Mouse (Mus musculus) forebrain, embryonic 10.5 days (tissue): ENCODE data around the gene Ap5s1. TPM values are rescaled to one million over a fixed set of nuclear protein-coding genes. Genes with fewer than 3 reads are reported as not detected.

ENCODE experiments used
- DNase-seq: peaks from one replicate; pipeline ENCODE4 v3.0.0-alpha.2; 2017; ENCODE audit warnings: low spot score; ENCODE audit errors: extremely low spot score
- H3K27ac ChIP-seq: fragments of 300-500 bp; sonication (generic); 2 replicates; pipeline ENCODE4 v1.5.1; 2016; ENCODE audit warnings: mild to moderate bottlenecking
- H3K27me3 ChIP-seq: fragments of 300-500 bp; sonication (generic); 2 replicates; pipeline ENCODE4 v1.6.1; 2016; ENCODE audit warnings: mild to moderate bottlenecking; ENCODE audit not compliant: poor library complexity, severe bottlenecking
- H3K36me3 ChIP-seq: fragments of 300-500 bp; sonication (generic); replicated peaks from 2 replicates; pipeline ENCODE4 v1.6.1; 2016; ENCODE audit warnings: mild to moderate bottlenecking, moderate library complexity
- H3K4me1 ChIP-seq: fragments of 300-500 bp; sonication (generic); 2 replicates; pipeline ENCODE4 v1.6.1; 2016
- H3K4me3 ChIP-seq: fragments of 300-500 bp; sonication (generic); 2 replicates; pipeline ENCODE4 v1.5.1; 2016; ENCODE audit warnings: mild to moderate bottlenecking, moderate library complexity
- H3K9me3 ChIP-seq: fragments of 300-500 bp; sonication (generic); 2 replicates; pipeline ENCODE4 v1.6.1; 2016; ENCODE audit warnings: mild to moderate bottlenecking, moderate library complexity
- WGBS: fragments of 180-500 bp; shearing (Covaris S2); methylation state at CpG from one replicate; pipeline ENCODE4 v1.1.7; 2016; 5-methylcytosine and 5-hydroxymethylcytosine counted together
- polyA plus RNA-seq: library from polyadenylated mRNA; unstranded; fragments of >200 nt; fragmentation: Nextera tagmentation; extraction: Ambion mirVana; gene quantifications from 2 replicates; pipeline ENCODE4 v1.2.1, GENCODE M21; 2016

Ap5s1 gene
- 23.2 and 26.9 TPM in 2 replicates for polyA plus RNA-seq

DNA sequence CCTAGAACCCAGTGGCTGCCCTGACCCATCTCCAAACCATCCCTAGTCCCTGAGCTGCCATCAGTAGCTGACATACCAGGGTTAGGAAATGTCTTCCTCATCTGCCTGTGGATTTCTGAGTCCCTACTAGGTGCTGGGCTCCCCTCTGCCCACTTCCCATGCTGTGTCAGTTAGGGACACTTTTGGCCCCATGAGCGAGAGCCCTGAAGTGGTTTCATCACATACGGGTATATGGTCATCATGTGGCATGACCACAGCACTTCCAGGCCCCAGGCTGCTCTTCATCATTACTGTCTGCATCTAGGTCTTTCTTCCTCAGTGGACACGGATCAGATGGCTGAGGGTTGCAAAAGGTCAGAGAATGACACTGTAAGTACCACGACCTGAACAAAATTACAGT is at the start of gene Ap5s1:
Gene Ap5s1 (plus strand): TSS at position 301 of the 400 bp plus-strand sequence.
- H3K9me3 ChIP-seq, result no peaks in the 10 kb centered on the region
- 87% methylated on average over 4 of the region's 4 CpGs for WGBS
- DNase-seq, result no peak
- H3K4me3 ChIP-seq, result no peak within 1 kb of the TSS
- H3K27me3 ChIP-seq, result no peaks in the 10 kb centered on the region
- peaks cover 26% of the 10 kb centered on the region for H3K4me1 ChIP-seq
- H3K27ac ChIP-seq, result no peak within 1 kb of the TSS
- no peaks in the 10 kb centered on the region for H3K36me3 ChIP-seq

DNA sequence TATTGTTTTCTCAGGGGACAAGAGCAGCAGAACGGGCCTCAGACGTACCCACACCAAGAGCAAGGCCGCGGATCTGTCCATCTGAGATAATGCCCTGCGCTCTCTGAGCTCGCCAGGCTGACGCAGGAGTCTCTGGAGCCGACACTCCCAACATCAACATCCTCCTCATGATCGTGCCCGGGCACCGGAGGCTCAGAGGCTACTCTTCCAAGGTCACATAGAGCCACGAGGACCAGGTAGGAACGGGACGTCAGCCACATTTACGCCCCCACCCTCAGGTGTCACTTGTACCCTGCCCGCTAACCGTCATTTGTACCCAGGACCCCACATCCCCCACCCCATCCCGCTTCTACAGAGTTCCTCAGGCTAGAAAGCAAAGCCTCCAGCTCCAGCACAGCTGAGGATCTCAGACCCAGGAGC is 47.4 kb upstream of the Ap5s1 start:
- H3K27me3 ChIP-seq, result peaks cover 5% of the 10 kb centered on the region; the same call in 1 of the 2 replicates
- peak overlapping the region; percentile 66 for H3K4me3 ChIP-seq
- peaks cover 27% of the 10 kb centered on the region for H3K36me3 ChIP-seq
- peak overlapping the region; percentile 96 for H3K27ac ChIP-seq
- H3K9me3 ChIP-seq, result no peaks in the 10 kb centered on the region
- peaks cover 34% of the 10 kb centered on the region for H3K4me1 ChIP-seq
- DNase-seq, result no peak
- WGBS, result under 1% methylated on average over 18 of the region's 18 CpGs

DNA sequence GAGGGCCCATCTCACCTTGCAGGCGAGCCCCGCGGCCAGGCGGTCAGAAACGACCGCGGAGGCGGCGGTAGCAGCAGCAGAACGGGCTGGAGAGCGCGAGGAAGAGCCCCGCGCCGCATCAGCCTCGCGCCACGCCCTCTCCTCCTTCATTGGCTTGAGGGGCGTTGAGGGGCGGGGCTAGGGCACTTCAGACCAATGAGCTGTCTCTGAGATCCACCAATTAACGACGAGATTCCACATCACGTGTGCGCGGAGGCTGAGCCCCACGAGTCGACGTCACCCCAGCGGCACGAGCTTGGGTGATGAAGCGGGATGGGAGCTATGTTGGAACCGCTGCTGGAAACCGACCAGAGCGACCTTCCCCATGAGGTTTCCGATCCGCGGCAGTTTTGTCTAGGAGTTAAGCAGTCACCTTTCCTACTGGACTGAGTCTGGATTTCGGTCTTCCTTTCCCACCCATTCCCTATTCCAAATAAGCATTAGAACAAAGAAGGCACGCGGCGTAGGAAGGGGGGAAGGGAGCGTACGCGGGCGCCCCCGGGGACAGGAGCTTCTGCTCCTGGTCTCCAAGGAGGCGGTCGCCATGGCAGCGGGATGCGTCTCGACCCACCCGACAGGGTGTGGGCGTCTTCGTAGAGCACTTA is 46.8 kb upstream of the Ap5s1 start, which contains the start of gene 1700037H04Rik:
Gene 1700037H04Rik (minus strand): TSS at position 144 of the 644 bp plus-strand sequence.
- Histone ChIP-seq H3K9me3 (no peaks in the 10 kb centered on the region), H3K4me1 (peaks cover 34% of the 10 kb centered on the region), H3K36me3 (peaks cover 21% of the 10 kb centered on the region), H3K27ac (peak within 1 kb of the TSS; percentile 96), H3K4me3 (peak within 1 kb of the TSS; percentile 66), H3K27me3 (peaks cover 5% of the 10 kb centered on the region; the same call in 1 of the 2 replicates)
- 0% methylated on average over 54 of the region's 54 CpGs for WGBS
- DNase-seq, result peak; percentile 95

DNA sequence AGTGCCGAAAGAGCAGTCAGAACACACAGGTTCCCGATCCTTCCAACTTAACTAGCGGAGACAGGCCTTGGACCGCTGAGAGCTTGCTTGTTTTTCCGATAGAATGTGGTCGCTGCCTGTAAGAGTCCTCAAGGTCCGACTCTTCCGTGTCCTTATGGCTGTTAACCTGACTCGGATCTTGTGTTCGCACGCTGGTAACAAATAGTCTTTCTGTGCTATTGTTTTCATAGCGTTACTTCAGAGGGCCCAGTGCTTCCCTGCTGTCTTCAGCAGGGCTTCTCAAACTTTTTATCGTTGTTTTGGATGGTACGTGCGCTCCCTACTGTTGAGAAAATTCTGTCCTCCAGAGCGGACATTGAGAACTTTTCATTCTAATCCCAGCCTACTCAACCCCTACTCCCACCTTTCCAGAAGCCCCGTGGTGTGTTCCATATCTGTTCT is 46.2 kb upstream of the Ap5s1 start:
- Histone ChIP-seq H3K9me3 (no peaks in the 10 kb centered on the region), H3K27ac (peak overlapping the region; percentile 96), H3K36me3 (peaks cover 15% of the 10 kb centered on the region), H3K27me3 (peaks cover 5% of the 10 kb centered on the region; the same call in 1 of the 2 replicates), H3K4me1 (peaks cover 34% of the 10 kb centered on the region), H3K4me3 (peak overlapping the region; percentile 66)
- no peak for DNase-seq
- 1% methylated on average over 17 of the region's 17 CpGs for WGBS

DNA sequence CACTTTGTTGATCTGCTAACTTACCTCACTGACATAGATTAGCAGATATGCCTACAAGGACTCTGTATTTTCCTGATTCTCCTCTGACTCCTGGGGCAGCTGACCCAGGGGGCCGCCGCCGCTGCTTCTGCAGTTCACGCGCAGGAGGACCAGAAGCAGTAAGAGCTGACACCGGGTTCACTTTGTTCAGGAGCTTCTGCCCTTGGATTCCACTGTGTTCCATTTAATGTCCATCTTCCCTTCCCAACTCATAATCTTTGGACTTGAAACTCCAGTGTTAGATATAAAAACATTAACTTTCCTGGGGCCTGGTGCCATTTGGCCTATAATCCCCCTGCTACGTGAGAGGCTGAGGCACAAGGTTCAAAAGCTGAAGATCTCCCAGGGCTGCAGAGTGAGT is 43.0 kb upstream of the Ap5s1 start:
- Histone ChIP-seq H3K4me1 (peaks cover 15% of the 10 kb centered on the region), H3K36me3 (no peaks in the 10 kb centered on the region), H3K4me3 (no peak overlapping the region), H3K27ac (no peak overlapping the region), H3K27me3 (peaks cover 5% of the 10 kb centered on the region; the same call in 1 of the 2 replicates), H3K9me3 (no peaks in the 10 kb centered on the region)
- DNase-seq, result no peak
- WGBS, result 80% methylated on average over 7 of the region's 7 CpGs

DNA sequence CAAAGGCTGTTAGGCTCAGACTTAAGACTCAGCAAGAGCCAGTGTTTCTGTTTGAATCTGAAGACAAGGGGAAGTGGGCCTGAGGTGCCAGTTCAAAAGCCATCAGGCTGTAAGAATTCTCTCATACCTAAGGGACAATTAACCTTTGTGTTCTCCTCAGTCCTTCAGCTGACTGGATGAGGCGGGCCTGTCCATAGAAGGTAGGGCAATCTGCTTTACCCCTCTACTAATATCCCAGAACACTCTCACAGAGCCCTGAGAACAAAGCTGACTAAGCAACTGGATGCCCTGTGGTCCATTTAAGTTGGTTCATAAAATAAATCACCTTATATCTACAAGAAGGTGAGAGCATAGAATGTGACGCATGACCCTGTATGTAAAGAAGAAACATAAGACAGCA is 40.7 kb upstream of the Ap5s1 start:
- Histone ChIP-seq H3K9me3 (no peaks in the 10 kb centered on the region), H3K27ac (no peak overlapping the region), H3K27me3 (peaks cover 25% of the 10 kb centered on the region), H3K36me3 (0 out of 2 replicates have a peak, but pooled peaks cover 3% of the 10 kb centered on the region), H3K4me3 (no peak overlapping the region), H3K4me1 (peaks cover 7% of the 10 kb centered on the region)
- WGBS, result 80% methylated on average over 2 of the region's 2 CpGs
- DNase-seq, result no peak

DNA sequence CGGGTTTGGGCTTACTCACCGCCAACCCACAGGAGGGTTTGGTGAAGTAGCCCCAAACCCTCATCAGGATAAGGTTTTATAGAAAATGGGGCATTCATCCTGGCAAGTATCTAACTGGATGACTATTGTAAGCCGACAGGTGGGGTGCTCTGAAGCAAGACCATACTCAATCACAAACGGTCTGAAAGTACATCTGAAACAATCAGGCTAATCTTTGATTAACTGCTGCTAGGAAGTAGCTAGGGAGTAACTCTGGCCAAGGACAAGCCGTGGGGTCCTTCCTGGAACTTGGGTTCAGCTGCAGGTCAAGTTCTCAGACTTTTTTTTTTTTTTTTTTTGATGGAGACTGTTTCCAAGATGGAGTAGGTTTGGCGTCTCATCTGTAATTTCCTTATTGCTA is 38.9 kb upstream of the Ap5s1 start:
- no peak overlapping the region for H3K27ac ChIP-seq
- 86% methylated on average over 6 of the region's 6 CpGs for whole genome bisulfite sequencing
- peaks cover 18% of the 10 kb centered on the region for H3K4me1 ChIP-seq
- H3K4me3 ChIP-seq, result no peak overlapping the region
- no peak for DNase-seq
- H3K27me3 ChIP-seq, result peaks cover 38% of the 10 kb centered on the region
- no peaks in the 10 kb centered on the region for H3K9me3 ChIP-seq
- peaks cover 5% of the 10 kb centered on the region; the same call in 1 of the 2 replicates for H3K36me3 ChIP-seq

DNA sequence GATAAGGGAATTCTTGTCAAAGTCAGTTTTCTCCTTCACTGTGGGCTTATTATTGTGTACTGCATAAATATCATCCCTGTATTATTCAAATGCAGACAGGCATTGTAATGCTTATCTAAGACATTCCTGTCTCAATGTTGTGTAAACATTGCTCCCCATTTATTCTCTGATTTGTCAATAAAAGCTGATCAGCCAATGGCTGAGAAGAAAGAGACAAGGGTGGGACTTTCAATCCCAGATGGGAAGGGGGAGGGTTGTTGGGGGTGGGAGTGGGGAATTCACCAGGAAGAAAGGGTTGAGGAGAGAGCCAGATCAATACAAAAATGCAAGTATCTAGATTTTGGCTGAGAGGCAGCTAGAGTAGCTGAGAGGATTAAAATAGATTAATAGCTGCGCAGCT is 38.0 kb upstream of the Ap5s1 start:
- Histone ChIP-seq H3K4me3 (no peak overlapping the region), H3K9me3 (no peaks in the 10 kb centered on the region), H3K27ac (no peak overlapping the region), H3K27me3 (peaks cover 48% of the 10 kb centered on the region), H3K4me1 (peaks cover 19% of the 10 kb centered on the region), H3K36me3 (peaks cover 5% of the 10 kb centered on the region; the same call in 1 of the 2 replicates)
- 71% methylated on average over 1 of the region's 1 CpGs for WGBS
- DNase-seq, result no peak

DNA sequence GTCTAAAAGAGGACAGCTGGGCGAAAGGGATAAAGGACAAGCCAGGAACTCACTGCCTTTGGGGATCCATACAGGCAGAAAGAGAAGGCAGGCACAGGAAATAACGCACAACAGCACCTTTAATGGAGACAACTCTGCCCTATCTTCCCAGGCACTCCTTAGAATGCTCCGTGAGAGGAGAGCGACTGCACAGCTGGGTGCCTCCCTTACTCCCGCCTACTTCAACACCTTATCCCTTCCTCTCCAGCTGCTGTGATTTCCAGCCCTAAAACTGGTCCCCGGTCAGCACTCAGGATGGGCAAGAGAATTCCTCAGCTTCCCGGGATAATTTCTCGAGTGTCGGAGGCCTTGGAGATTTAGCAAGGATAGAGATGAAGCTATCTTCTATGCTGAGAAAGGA is 35.9 kb upstream of the Ap5s1 start:
- H3K4me1 ChIP-seq, result peaks cover 34% of the 10 kb centered on the region
- 10% methylated on average over 9 of the region's 9 CpGs for WGBS
- H3K27ac ChIP-seq, result no peak overlapping the region
- peaks cover 53% of the 10 kb centered on the region for H3K27me3 ChIP-seq
- peak overlapping the region; percentile 42 for H3K4me3 ChIP-seq
- peaks cover 7% of the 10 kb centered on the region for H3K36me3 ChIP-seq
- no peak for DNase-seq
- H3K9me3 ChIP-seq, result no peaks in the 10 kb centered on the region

DNA sequence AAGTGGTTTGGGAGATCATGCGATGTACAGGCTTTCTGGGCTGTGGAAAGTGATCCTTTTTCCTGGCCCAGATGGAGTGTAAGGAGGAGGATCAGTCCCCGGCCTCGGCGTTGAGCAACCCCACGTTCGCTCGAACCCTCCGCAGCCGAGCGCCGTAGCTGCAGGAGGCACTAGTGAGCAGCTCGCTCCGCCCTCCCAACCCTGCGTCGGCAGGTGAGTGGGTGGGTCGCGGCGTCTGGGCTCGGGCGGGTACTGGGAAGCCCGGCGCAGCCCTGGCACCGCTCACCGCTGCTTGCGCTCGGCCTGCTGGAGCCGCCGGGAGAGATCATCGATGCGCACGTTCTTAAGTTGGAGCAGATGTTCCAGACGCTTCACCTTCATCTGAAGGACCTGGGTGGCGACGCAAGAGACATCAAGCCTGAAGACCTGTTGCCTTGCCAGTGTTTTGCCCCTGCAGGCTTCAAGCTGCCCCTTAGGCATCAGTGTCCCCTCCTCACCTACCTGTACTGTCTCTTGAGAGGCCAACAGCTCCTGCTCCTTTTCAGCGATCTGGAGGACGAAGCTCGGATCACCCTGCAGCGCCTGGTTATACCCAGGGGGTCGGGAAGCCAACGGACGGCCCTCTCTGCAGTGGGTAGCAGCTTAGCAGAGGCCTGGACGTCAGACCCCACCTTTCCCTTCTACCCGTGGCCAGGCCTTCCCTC is 35.3 kb upstream of the Ap5s1 start:
- WGBS, result 3% methylated on average over 43 of the region's 43 CpGs
- peaks cover 53% of the 10 kb centered on the region for H3K27me3 ChIP-seq
- H3K27ac ChIP-seq, result no peak overlapping the region
- no peak for DNase-seq
- H3K36me3 ChIP-seq, result peaks cover 13% of the 10 kb centered on the region
- H3K4me3 ChIP-seq, result peak overlapping the region; percentile 42
- H3K9me3 ChIP-seq, result no peaks in the 10 kb centered on the region
- peaks cover 41% of the 10 kb centered on the region for H3K4me1 ChIP-seq

DNA sequence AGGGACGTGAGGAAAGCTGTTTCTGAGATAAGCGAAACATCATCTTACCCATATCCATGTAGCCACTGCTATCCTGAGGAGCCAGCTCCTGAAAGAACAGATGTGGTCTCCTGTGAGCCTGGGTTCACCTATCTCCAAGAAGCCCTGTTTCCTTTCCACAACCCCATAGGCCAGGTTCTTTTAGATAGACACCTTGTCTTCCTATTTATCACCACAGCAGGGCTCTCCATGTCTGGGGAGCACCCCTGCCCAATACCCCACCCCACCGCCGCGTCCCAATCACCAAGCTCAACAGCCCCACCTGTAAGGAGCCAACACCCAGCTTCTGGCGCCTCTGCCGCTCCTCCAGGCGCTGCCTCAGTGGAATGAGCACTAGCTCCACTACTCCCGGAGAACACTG is 34.6 kb upstream of the Ap5s1 start:
- Histone ChIP-seq H3K4me1 (peaks cover 48% of the 10 kb centered on the region), H3K36me3 (peaks cover 21% of the 10 kb centered on the region), H3K27ac (no peak overlapping the region), H3K27me3 (peaks cover 53% of the 10 kb centered on the region), H3K4me3 (no peak overlapping the region), H3K9me3 (no peaks in the 10 kb centered on the region)
- 40% methylated on average over 9 of the region's 9 CpGs for WGBS
- DNase-seq, result no peak

DNA sequence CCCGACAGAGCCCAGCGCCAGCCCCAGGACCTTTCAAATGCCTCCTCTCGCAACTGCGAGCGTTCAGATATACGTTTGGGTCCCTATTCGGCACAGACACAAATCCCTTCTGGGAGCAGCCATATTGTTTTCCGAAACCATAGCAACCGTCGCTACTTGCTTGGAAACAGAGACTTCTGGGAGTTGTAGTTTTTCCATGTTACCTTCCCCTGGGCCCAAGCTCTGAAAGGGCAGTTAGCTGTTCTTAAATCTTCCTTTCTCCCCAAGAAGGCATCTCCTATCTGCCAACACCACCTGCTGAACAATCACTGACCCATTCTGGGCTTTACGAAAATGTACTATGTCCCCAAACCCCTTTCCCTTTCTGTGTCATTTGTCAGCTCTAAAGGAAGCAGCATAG is 32.2 kb upstream of the Ap5s1 start:
- 5% methylated on average over 11 of the region's 11 CpGs for WGBS
- Histone ChIP-seq H3K27me3 (peaks cover 48% of the 10 kb centered on the region), H3K4me3 (peak overlapping the region; percentile 53), H3K27ac (no peak overlapping the region), H3K9me3 (no peaks in the 10 kb centered on the region), H3K4me1 (peaks cover 71% of the 10 kb centered on the region), H3K36me3 (peaks cover 38% of the 10 kb centered on the region)
- DNase-seq, result peak; percentile 64
